19 mouse cellular contexts compared by ENCODE assay signal in the genomic region with DNA sequence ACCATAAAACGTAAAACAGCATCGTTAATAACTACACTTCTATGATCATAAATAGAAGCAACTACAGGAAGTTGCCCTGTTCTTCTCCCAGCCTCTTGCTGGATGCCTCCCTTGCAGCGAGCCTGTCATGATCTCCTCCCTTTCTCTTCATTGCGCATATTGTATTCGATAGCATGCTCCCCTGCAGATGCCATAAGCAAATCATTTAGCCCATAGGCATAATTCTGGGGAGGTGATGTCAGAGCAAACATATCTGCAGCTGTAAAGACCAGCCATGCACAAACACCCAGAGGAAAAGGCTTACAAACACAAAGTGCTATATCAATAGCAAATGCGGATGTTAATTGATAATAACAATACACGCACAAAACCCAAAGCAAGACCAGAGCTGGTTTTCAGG.
"Had no signal": no experiment of that assay in that cellular context is flagged by ENCODE, and none has a peak within 500 bp of the region (broad histone marks: within the 10 kb centered on the region; RNA-seq: fewer than 3 reads in every experiment).

No protein-coding gene starts in this region.

- H3K9ac ChIP-seq: liver, embryonic 12.5 days; liver, embryonic 14.5 days; lung, embryonic 14.5 days; midbrain, embryonic 12.5 days; neural tube, embryonic 12.5 days had no signal

- H3K4me1 ChIP-seq: liver, embryonic 12.5 days; midbrain, embryonic 10.5 days; midbrain, embryonic 12.5 days; neural tube, embryonic 12.5 days had no signal

- DNase-seq: lung, adult 18-20 months; lung, embryonic 14.5 days; lung, postnatal 10 days; lung, postnatal 4 days; midbrain, embryonic 14.5 days; right cerebral cortex, adult 18-20 months; right cerebral cortex, postnatal 25 days; right cerebral cortex, postnatal 4 days; spleen, adult 18-20 months; thymus, adult 18-20 months; thymus, postnatal 14 days; thymus, postnatal 36 days had no signal

- H3K4me3 ChIP-seq: liver, embryonic 12.5 days; midbrain, embryonic 10.5 days; midbrain, embryonic 12.5 days; myocyte; neural tube, embryonic 12.5 days had no signal

- H3K36me3 ChIP-seq: liver, embryonic 12.5 days; midbrain, embryonic 10.5 days; midbrain, embryonic 12.5 days; neural tube, embryonic 12.5 days had no signal

- ATAC-seq: liver, embryonic 12.5 days; midbrain, embryonic 16.5 days had no signal

- H3K4me2 ChIP-seq: liver, embryonic 12.5 days; lung, embryonic 14.5 days; midbrain, embryonic 12.5 days; neural tube, embryonic 12.5 days had no signal

- H3K27ac ChIP-seq: liver, embryonic 12.5 days; liver, embryonic 14.5 days; midbrain, embryonic 10.5 days; midbrain, embryonic 12.5 days; neural tube, embryonic 12.5 days had no signal

- H3K27me3 ChIP-seq: liver, embryonic 12.5 days; neural tube, embryonic 12.5 days had no signal

- H3K9me3 ChIP-seq: liver, embryonic 12.5 days; midbrain, embryonic 10.5 days; midbrain, embryonic 12.5 days; neural tube, embryonic 12.5 days had no signal
